Mouse (Mus musculus) urinary bladder, postnatal 36 days (tissue): ENCODE measurements around the gene Suds3.

Source experiments
- DNase-seq, 2 experiments: peaks; one replicate each; pipeline ENCODE4 v3.0.0; 2022; ENCODE audit warnings: low spot score in 2 of 2, mixed read lengths in 1 of 2

The Suds3 gene

DNA sequence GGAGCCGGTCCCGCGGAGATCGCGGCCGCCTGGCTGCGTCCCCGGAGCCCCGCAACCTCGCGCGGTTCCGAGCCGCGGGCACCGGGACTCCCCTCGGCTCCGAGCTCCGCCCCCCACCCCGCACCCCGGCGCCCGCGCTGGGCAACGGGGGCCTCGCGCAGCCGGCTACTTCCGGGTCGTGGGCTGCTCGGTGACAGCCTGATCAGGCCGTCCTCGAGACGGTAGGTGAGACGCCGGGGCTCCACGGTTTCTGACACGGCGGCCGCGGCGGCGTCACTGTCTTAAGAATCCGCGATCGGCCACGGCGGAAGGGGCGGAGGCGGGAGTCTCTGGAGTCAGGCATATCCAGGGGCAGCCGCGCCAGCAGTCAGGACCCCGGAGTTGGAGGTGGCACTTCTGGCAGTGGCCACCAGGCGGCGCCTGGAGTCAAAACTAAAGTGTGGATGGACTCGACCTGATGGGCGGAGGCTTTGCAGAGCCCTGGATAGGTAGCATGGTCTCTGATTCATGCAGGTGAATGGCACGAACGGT is at the start of gene Suds3:
TSS of gene Suds3 (minus strand) at position 278 of the 531 bp plus-strand sequence.
- peak; percentile 97 to 99 for DNase-seq

DNA sequence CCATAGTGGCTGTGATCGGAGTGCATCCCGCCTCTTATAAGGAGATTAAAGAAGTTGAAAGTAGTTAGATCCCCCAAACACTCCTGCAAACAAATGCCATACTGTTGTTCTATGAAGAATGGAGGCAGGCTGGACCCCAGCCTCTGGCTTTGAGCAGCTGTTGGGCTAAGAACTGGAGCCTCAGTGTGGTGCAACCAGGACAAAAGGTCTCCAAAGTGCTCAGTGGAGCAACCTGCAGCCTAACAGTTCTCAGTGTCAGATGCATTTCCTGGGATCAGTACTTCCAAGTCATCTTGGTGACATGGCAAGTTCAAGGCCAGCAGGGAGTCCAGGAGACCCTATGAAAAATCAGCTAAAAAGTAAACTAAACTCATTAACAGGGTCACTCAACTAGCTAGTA is 49.0 kb upstream of the Suds3 start:
- no peak for DNase-seq

DNA sequence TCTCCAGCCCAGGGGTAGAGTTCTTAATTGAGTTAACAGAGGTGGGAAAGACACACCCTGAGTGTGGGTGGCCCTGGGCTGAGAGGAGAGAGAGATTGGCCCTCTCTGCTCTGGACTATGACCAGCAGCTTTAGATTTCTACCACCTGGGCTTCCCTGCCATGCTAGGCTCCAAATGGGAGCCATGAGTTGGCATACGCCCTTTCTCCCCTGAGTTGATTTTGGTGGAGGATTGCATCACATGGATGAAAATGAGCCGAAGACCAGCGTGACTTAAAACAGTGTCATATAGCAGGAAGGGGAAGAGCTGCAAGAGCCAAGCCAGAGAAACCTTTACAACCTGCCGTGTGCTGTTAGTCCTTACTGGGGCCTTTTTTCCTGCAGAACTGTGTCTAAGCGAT is 48.6 kb upstream of the Suds3 start:
- DNase-seq, result no peak

DNA sequence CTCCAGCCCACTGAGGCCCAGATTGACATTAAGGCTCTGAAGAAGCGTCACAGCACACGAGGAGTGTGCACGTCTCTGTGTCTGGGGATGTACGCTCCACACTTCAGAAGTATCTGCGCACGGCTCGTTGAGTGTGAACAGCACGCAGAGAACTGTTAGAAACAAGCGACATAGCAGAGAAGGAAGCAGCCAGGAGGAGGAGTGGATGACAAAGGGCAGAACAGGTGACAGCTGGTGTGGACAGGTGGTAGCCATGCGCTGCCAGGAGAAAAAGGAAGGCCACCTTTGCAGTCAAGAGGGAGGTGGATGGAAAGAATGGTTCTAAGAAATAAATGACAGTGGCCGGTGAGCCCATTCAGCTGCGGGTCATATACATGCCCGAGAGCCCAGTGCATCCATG is 47.9 kb upstream of the Suds3 start:
- no peak for DNase-seq

DNA sequence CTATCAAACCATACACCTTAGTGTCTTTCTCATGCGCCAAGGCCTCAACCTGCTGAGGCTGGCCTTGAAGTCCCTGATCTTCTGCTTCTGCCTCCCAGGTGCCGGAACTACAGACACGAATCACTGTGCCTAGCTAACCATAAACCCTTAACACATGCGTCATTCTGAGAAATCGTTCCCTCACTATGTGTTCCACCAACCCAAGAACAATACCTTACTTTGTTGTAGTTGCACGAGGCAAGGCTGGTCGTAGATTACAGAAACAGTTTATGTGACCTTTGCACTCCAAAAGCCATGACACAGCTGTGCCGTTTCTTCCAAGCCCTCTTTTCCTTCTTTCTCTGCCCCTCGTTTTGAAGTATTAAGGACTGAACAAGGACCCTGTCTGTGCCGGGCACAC is 44.6 kb upstream of the Suds3 start:
- no peak for DNase-seq

DNA sequence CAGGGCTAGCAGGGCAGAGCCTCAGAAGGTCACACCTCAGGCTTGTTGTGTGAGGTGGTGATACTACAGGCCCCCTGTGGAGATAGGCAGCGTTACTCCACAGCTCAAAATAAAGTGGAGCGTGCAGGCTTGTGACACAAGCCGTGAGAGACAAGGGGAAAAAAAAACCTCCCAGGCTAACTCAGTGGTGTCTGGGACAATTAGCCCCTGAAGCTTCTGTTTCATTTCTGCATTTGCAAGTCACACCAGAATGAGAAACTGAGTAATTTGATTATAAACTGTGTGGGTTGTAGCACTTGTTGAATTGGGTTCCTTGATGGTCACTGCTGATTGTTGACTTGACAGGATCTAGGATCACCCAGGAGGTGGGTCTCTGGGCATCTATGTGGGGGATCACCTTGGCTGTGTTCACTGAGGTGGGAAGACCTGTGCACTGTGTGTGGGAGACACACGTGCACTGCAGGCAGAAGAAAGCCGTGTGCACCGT is 43.9 kb upstream of the Suds3 start:
- no peak for DNase-seq

DNA sequence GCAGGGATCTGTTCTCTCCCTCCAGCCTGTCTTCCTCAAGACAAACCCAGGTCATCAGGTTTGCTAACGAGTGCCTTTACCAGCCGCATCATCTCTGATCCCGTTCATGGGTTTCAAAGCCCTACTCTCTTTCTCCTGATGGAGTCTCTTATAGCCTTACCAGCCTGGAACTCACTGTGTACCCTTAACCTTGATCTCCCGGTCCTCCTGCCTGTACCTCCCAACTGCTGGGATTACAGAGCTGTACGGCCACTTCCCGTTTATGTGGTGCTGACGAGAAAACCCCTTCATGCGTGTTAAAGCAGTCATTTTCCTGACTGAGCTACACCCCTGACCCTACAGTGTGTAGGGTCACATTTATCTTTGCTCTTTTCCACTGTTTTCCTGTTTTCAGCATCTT is 43.4 kb upstream of the Suds3 start:
- DNase-seq, result no peak

DNA sequence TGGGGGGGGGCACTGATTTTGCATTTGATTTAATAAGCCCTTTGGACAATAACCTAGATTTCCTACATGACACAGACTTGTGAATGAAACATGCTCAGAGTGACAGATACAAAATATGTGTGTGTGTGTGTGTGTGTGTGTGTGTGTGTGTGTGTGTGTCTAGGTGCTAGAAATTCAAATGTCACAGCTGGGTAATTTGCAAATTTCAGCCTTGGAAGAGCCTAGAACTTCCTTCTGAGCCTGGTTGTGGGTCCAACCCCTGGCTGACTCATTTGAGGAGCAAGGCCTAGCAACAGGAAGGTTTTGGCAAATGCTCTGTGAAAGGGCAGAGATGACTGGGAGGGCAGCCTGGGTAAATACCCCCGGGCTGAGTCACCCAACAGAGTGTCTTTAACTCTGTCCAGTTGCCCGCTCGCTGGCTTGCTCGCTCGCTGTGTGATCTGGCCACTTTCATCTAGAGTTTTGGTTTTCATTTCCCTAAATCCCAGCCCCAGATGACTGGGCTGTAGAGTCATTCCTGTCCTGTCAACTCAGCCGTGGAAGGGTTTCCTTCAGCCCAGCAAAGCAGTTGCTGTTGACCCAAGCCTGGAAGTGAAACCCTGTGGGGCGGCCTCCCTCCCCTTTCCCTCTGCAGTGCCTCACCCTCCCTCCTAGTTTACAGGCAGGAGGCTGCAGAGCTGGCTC is 42.6 kb upstream of the Suds3 start:
- DNase-seq, result peak; percentile 69 to 71

DNA sequence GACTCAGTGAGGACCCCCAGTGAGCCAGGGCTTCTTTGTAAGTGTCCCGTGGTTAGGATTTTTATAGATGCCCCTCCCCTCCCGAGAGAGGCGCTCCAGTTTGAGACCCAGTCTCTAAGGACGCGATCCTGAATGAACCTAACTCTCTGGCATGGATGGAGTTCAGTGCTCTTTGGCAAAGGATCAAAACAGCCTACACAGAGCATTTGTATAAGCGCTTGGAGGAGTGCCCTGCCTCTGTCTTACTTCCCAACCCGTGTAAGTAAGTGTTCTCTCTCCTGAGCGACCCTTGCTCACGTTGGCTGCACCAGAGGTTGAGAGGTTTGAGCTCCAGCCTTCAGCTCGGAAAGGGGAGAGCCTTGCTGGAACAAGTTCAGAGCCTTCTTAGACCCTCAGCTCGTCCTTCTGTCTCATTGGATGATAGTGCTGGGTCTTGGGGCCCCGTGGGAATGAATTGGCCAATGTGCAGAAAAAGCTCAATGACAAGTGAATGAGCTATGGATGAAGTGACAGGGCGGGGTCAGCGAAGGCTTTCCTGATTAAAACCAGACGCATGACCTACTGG is 37.7 kb upstream of the Suds3 start:
- DNase-seq, result peak in 1 of 2 experiments; percentile 29

DNA sequence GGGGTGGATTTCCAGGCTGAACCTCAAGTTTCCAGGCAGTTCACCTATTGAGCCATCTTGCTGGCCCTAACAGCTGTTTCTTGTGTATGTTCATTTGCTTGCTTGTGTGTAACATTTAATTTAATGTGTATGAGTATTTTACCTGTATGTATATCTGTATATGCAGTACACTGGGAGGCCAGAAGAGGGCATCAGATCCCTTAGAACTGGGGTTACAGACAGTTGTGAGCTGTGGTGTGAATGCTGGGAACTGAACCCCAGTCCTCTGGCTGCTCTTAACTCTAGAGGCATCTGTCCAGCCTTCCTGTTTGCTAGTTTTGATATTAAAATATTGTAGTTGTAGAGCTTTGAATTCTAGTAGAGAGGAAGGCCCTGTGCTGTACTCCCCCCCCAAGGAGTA is 37.0 kb upstream of the Suds3 start:
- DNase-seq, result no peak

DNA sequence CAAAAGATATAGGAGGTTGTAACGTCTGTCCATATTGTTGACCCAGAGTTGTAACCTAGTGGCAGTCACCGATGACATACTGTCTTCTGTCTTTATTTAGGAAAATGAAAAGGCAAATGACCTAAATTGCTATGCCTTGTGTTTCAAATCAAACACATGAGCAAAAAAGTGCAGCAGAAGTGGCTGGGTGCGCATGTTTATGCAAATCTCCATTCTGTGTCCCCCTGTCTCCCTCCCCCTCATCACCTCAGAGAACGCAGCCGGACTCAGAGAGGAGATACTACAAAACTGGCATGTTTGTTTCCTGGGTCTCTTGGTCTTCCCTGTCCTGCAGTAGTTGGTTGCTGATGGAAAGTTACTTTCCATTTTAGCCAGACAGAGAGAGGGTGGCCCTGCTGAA is 34.2 kb upstream of the Suds3 start:
- DNase-seq, result no peak

DNA sequence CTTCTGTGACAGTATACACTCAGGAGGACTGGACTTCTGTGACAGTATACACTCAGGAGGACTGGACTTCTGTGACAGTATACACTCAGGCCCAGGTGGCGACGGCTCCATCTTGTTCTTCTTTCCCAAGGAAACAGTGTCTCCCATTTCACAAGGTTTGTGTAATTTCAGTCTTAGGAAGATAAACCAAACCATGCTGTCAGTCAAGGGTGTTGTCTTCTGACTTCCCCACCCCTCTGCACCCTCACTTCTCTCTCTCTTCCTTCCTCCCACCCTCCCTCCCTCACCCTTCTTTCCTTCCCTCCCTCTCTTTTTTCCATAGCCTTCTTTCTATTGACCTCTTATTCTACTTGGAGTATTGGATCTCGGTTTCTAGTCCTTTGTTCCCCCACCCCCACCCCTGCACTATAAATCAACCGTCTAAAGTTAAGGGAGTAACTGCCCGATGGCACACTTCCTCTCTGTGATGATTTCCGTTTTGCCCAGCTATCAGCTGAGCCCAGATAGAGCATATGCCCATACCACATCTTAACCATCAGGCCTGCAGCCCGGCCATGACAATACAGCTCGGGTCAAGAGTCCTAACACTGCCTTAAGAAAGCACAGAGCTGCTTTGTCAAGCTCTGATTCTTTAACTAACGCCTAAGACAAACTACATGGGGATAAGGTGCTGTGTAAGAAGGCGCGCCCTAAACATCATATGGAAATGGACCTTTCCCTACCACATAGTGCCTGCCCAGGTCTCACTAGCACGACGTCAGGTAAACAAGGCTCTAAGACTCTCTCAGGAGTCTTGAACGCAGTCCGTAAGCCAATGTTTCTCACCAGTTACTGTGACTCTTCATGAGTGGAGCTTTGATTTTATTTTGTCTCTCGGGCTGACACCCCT is 33.4 kb upstream of the Suds3 start:
- no peak for DNase-seq

DNA sequence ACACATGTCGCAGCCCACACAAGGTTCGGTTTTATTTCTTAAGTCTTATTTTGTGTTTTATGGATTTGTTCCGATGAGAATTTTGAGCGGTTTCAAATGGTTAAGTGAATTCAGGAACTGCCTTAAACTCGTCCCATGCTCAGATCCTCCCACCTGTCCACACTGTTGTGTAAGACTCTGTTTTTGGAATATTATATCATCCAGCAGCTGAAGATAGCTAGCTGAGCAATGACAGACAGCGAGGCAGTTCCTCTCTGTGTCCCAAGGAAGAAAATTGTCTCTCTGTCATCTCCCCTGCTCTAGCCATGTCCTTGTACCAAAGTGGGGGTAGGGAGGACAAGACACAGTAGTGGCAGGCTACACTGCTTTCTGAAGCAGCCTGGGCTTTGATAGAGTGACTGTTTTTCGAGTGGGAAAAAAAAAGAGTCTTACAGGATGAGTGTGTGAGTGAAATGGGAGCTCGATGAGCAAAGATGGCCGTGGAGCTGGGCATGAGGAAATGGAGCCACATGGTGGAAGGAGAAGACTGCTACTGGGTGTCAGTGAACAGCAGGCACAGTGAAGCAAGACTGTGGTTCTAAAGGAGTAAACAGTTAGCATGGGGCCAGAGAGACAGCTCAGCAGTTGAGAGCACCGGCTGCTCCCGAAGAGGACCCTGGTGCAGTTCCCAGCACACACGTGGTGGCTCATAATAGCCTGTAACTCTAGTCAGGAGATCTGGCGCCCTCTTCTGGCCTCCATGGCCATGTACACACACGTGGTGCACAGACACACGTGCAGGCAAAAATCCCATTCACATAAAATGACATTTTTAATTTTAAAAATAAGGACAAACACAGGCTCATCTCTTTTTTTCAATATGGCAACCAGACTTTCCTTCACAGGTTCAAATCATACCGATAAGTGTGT is 31.5 kb upstream of the Suds3 start:
- no peak for DNase-seq

DNA sequence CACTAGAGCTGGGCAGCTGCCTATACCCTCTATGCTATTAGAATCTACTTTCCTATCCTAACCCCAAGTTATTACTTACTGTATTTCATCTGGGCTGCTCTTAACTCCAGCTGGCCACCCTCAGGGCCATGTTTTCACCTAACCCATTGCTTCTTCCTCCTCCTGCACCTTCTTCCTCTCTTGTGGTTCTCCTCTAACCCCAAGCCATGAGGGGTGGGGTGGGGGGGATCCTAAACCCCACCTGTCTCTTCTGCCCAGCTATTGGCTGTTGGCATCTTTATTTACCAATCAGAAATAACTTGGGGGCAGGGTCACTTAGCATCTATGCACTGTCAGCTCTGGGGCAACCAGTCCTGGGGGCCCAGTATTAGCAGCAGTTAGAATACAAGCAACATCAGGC is 30.3 kb upstream of the Suds3 start:
- DNase-seq, result no peak

DNA sequence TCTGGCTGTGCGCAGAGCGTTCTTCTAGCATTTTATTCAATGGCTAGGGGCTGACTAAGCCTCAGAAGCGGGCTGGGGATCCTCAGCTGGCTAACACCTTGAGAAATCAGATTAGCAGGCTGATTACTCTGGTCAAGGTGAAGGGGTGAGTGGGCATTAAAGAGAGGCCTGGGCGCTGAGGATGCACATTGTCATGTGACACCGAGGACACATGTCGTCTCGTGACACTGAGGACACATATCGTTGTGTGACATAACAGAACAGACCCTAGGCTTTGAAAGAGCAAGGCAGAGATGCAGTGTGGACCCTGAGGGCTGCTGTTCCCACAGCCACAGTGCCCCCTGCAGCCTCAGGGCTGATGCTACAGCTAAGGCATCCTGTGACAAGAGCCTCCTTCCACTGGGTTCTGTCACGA is 27.8 kb upstream of the Suds3 start:
- no peak for DNase-seq

DNA sequence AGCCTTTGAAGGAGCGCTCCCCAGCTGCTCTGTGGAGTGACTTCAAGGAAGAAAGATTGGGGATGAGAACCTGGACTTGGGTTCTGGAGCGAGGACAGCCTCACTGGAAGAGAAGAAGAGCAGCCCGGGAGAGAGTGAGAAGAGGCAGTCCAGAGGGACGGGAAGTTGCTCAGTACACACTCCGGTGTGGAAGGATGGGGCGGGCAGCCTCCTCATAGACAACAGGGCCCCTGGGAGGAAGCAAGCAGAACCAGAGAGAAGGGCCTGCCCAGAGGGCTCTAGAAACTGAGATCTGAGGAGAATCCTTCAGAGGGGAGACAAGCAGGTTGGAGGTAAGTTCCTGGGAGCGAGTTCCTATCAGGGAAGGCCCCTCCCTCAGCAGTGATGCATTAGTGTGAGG is 24.5 kb upstream of the Suds3 start:
- no peak for DNase-seq

DNA sequence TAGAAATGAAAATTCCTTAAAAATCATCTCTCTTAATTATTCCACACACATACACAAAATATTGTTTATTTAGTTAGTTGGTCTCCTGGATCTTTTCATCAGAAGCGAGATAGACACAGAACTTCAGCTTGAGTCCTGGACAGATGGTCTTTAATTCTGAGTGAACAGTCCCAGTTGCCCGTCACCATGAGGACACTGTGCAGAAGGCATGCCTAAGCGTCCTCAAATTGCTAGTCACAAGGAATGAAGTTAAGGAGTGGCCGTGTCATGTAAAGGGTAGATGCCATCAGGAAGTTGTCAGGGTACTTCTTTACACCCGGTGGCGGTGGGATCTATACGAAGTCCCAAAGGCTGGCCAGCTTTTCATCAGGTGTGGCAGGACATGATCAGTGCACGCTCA is 23.9 kb upstream of the Suds3 start:
- no peak for DNase-seq

DNA sequence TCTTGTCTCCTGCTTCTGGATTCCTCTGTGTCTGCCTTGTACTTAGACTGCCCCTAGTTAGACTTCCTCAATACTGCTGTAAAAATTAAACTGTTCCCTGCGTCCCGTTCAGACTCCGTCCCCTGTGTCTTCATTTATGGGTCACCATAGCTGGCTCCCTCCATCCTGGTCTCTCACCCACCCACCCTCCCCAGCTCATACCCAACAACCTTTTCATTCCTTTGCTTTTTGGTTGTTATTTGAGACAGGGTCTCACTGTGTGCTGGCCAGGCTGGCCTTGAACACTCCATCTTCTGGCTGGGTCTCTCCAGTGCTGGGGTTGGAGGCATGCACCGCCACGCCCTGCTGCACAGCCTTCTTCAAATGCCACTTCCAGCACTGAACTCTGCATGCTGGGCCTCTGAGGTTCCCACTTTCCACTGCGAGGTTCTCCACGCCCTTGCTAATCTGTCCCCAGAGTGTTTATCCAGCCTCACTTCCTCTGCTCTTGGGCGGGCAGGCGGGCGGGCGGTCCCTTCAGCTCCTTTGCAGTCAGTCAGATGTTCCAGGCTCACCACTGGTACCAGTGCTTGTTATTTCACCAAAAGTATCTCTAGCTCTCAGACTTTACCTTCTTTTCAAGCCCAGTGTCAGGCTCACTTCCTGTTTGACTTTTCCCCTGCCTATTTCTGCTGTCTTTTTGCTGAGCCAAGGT is 22.5 kb upstream of the Suds3 start:
- DNase-seq, result peak; percentile 33 to 60

DNA sequence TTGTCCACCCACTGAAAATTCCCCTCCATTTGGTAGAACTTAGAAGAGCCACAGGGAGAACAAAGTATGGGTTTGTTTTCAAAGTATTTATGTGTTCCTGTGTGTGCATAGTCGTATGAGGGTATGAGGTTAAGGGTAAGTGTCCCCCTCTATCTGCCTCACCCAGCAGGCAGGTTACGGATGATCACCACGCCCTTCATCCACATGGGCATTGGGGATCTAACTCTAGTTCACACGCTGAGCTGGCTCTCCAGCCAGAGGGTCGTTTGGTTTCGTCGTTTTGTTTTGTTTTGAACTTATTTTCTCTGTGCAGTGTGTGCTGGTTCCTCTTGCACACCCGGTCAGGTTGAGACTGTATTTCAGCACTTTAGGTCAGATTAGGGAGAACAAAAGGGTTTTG is 21.7 kb upstream of the Suds3 start:
- DNase-seq, result no peak

DNA sequence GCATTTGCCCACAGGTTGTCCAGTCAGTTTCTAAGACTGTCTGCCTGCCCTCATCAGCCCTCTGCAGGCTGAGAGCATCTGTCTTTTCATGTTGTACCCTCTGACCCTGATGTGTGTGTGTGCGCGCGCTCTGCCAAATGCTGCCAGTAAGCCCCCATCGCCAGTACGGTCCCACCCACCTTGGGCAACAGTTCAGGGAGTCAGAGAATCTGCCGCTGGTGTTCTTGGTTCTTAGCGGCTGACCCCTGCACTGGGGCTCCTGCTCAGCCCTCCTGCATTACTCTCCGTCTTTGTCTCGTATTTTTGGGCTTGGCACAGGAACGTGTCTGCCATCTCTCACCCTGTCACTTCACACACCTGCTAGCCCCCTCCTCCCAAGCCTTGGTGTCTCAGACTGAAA is 21.1 kb upstream of the Suds3 start:
- no peak for DNase-seq

DNA sequence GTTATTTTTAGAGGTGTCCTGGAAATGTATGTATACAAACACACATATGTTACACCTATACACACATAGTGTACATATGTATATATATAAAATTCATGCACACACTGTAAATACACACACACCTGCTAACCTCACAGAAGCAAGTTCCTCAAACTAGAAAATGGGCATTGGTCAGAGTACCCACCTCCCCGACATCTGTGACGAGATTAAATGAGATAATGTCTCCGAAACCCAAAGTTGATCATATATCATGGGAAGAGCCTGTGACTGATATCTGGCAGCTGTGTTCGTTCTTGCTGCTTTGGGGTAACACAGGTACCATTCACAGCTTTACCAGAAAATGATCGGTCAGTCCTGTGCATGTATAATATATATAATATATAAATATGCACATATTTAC is 20.7 kb upstream of the Suds3 start:
- no peak for DNase-seq
